Mouse (Mus musculus) neural tube, embryonic 15.5 days (tissue): ENCODE results near the gene Olfr1164. TPM values are rescaled to one million over a fixed set of nuclear protein-coding genes. Genes with fewer than 3 reads are reported as not detected.

Experiments used
- ATAC-seq: fragments of 200-750 bp; cut with Nextera tagmentation; 2 replicates; pipeline ENCODE4 v1.8.0; 2017; ENCODE audit warnings: mild to moderate bottlenecking, moderate TSS enrichment, moderate library complexity; ENCODE audit not compliant: low FRiP score
- H3K27ac ChIP-seq: fragments of 300-500 bp; sonication (generic); replicated peaks from 2 replicates; pipeline ENCODE4 v1.5.1; 2015; ENCODE audit warnings: mild to moderate bottlenecking, inconsistent platforms
- H3K27me3 ChIP-seq: fragments of 300-500 bp; sonication (generic); replicated peaks from 2 replicates; pipeline ENCODE4 v1.6.1; 2015; ENCODE audit warnings: inconsistent platforms
- H3K36me3 ChIP-seq: fragments of 300-500 bp; sonication (generic); 2 replicates; pipeline ENCODE4 v1.6.1; 2015; ENCODE audit warnings: inconsistent platforms
- H3K4me1 ChIP-seq: fragments of 300-500 bp; sonication (generic); 2 replicates; pipeline ENCODE4 v1.6.1; 2015; ENCODE audit warnings: inconsistent platforms
- H3K4me2 ChIP-seq: fragments of 300-500 bp; sonication (generic); 2 replicates; pipeline ENCODE4 v1.6.1; 2015; ENCODE audit warnings: inconsistent platforms, mild to moderate bottlenecking, moderate library complexity
- H3K4me3 ChIP-seq: fragments of 300-500 bp; sonication (generic); replicated peaks from 2 replicates; pipeline ENCODE4 v1.5.1; 2015; ENCODE audit warnings: mild to moderate bottlenecking, inconsistent platforms
- H3K9ac ChIP-seq: fragments of 300-500 bp; sonication (generic); replicated peaks from 2 replicates; pipeline ENCODE4 v1.6.1; 2015; ENCODE audit warnings: mild to moderate bottlenecking, inconsistent platforms
- H3K9me3 ChIP-seq: fragments of 300-500 bp; sonication (generic); replicated peaks from 2 replicates; pipeline ENCODE4 v1.6.1; 2016; ENCODE audit warnings: inconsistent platforms
- WGBS: fragments of 180-500 bp; shearing (Covaris S2); methylation state at CpG from one replicate; pipeline ENCODE4 v1.1.7; 2015; ENCODE audit warnings: mixed read lengths; 5-methylcytosine and 5-hydroxymethylcytosine counted together
- polyA plus RNA-seq: library from polyadenylated mRNA; unstranded; fragments of >200 nt; fragmentation: Nextera tagmentation; extraction: Ambion mirVana; gene quantifications from 2 replicates; pipeline ENCODE4 v1.2.1, GENCODE M21; 2015

The Olfr1164 gene
- not detected in 2 replicates for polyA plus RNA-seq

GRCm38 (mm10) chr2:88093866-88094265 lies at the start of gene Olfr1164:
TSS of gene Olfr1164 (minus strand) at chr2:88093966.
- 82% methylated on average over 4 of the region's 4 CpGs for whole genome bisulfite sequencing
- no peaks in the 10 kb centered on the region for H3K4me1 ChIP-seq
- no peak within 1 kb of the TSS for H3K27ac ChIP-seq
- no peak for ATAC-seq
- no peak within 1 kb of the TSS for H3K4me2 ChIP-seq
- no peak within 1 kb of the TSS for H3K9ac ChIP-seq
- no peaks in the 10 kb centered on the region for H3K36me3 ChIP-seq
- H3K27me3 ChIP-seq, result no peaks in the 10 kb centered on the region
- no peaks in the 10 kb centered on the region for H3K9me3 ChIP-seq
- H3K4me3 ChIP-seq, result no peak within 1 kb of the TSS

DNA sequence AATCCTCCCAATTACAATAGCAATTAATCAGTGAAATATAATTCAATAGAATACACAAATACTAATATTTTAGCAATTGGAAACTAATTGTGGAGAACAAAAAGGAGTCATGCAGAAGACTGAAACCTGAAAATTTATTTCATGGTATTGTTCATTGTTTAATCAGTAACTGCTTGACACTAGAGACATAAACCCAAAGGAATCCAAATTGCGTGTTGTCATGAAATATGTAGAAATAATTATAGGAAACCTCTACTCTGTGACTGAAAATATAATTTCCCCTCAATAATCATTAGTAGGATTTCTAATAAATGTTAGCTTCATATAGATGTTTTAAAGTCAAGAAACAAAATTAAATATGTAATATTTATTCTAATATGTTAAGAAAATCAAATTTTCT lies 34.4 kb upstream of the Olfr1164 start, which contains the start of gene Olfr1166:
TSS of gene Olfr1166 (minus strand) at position 101 of the 400 bp plus-strand sequence.
- Histone ChIP-seq H3K36me3 (no peaks in the 10 kb centered on the region), H3K9me3 (no peaks in the 10 kb centered on the region), H3K27ac (no peak within 1 kb of the TSS), H3K4me2 (no peak within 1 kb of the TSS), H3K4me3 (no peak within 1 kb of the TSS), H3K4me1 (no peaks in the 10 kb centered on the region), H3K9ac (no peak within 1 kb of the TSS), H3K27me3 (no peaks in the 10 kb centered on the region)
- no peak for ATAC-seq
- WGBS, result 85% methylated on average over 1 of the region's 1 CpGs

- Histone ChIP-seq H3K27me3 (no peaks in the 10 kb centered on the region), H3K4me1 (no peaks in the 10 kb centered on the region), H3K27ac (no peak within 1 kb of the TSS), H3K9me3 (no peaks in the 10 kb centered on the region), H3K9ac (no peak within 1 kb of the TSS), H3K36me3 (no peaks in the 10 kb centered on the region), H3K4me2 (no peak within 1 kb of the TSS), H3K4me3 (no peak within 1 kb of the TSS)
- no peak for ATAC-seq
Measured at GRCm38 (mm10) chr2:88071730-88072129, 22.0 kb downstream of the Olfr1164 start, which contains the start of gene Olfr1163. TSS of gene Olfr1163 (minus strand) at chr2:88071830.

DNA sequence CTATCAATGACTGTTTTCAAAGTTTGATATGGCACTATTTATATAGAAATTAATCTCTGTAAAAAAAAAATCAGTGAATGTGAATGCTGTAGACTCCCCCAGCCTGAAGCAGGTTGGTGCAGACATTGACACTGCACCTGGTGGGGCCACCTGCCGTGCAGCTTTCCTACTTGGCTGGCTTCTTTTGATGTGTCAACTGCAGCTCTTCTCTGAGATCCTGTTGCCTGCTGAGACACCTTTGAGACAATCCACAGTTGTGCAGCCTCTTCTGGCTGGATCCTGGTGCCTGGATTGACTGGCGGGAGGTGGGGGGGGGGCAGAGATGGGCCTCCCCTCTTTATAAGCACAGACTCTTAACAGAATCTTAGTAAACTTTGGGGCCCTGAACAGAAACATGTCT lies 30.2 kb downstream of the Olfr1164 start:
- 86% methylated on average over 2 of the region's 2 CpGs for WGBS
- Histone ChIP-seq H3K36me3 (no peaks in the 10 kb centered on the region), H3K4me1 (no peaks in the 10 kb centered on the region), H3K27me3 (no peaks in the 10 kb centered on the region), H3K27ac (no peak overlapping the region), H3K4me2 (no peak overlapping the region), H3K9me3 (no peaks in the 10 kb centered on the region), H3K9ac (no peak overlapping the region), H3K4me3 (no peak overlapping the region)
- no peak for ATAC-seq

DNA sequence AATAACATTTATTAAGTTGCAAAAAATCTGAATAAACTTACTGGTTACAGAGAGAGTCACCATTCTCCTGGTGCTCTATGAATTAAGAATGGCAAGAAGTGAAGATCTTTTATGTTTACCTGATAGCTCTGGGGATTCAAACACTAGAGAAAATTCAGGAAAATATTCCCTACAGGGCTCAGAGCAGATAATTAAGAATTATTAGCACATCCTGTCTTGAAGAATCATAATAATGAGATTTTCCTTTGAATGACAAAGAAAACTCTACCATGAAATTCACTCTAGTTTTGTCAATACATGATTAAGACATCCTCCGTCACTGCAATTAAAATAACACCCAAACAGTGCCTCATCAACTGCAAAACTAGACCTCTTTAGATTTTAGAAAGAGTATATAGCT lies 42.7 kb downstream of the Olfr1164 start, which contains the start of gene Olfr1162:
TSS of gene Olfr1162 (minus strand) at position 101 of the 400 bp plus-strand sequence.
- H3K9ac ChIP-seq, result no peak within 1 kb of the TSS
- no peak for ATAC-seq
- H3K36me3 ChIP-seq, result no peaks in the 10 kb centered on the region
- H3K27ac ChIP-seq, result no peak within 1 kb of the TSS
- no peak within 1 kb of the TSS for H3K4me2 ChIP-seq
- no peaks in the 10 kb centered on the region for H3K9me3 ChIP-seq
- WGBS, result 93% methylated on average over 1 of the region's 1 CpGs
- no peak within 1 kb of the TSS for H3K4me3 ChIP-seq
- no peaks in the 10 kb centered on the region for H3K4me1 ChIP-seq
- no peaks in the 10 kb centered on the region for H3K27me3 ChIP-seq

Other genes starting within 250 kb of the Olfr1164 start
- not detected in 2 replicates for gene Olfr1150-ps1, start 250.0 kb downstream of the Olfr1164 start, polyA plus RNA-seq
- gene Olfr1151, start 238.1 kb downstream of the Olfr1164 start, polyA plus RNA-seq, result not detected in 2 replicates
- gene Olfr1152, start 227.5 kb downstream of the Olfr1164 start, polyA plus RNA-seq, result not detected in 2 replicates
- gene Olfr1153, start 199.0 kb downstream of the Olfr1164 start, polyA plus RNA-seq, result not detected in 2 replicates
- gene Olfr1154, start 188.8 kb downstream of the Olfr1164 start, polyA plus RNA-seq, result not detected in 2 replicates
- not detected in 2 replicates for gene Olfr1155, start 148.8 kb downstream of the Olfr1164 start, polyA plus RNA-seq
- gene Olfr1156, start 140.9 kb downstream of the Olfr1164 start, polyA plus RNA-seq, result not detected in 2 replicates
- gene Olfr1157, start 125.7 kb downstream of the Olfr1164 start, polyA plus RNA-seq, result not detected in 2 replicates
- gene Olfr74, start 119.3 kb downstream of the Olfr1164 start, polyA plus RNA-seq, result not detected in 2 replicates
- not detected in 2 replicates for gene Olfr1158, start 103.9 kb downstream of the Olfr1164 start, polyA plus RNA-seq
- not detected in 2 replicates for gene Olfr1160, start 85.7 kb downstream of the Olfr1164 start, polyA plus RNA-seq
- not detected in 2 replicates for gene Olfr1161, start 71.2 kb downstream of the Olfr1164 start, polyA plus RNA-seq
- not detected in 2 replicates for gene Olfr73, start 56.3 kb downstream of the Olfr1164 start, polyA plus RNA-seq
- gene Olfr1162, start 42.8 kb downstream of the Olfr1164 start, polyA plus RNA-seq, result not detected in 2 replicates
- gene Olfr1163, start 22.1 kb downstream of the Olfr1164 start, polyA plus RNA-seq, result not detected in 2 replicates
- not detected in 2 replicates for gene Olfr1166, start 34.3 kb upstream of the Olfr1164 start, polyA plus RNA-seq
- gene Olfr1167, start 61.2 kb upstream of the Olfr1164 start, polyA plus RNA-seq, result not detected in 2 replicates
- gene Olfr1168, start 87.9 kb upstream of the Olfr1164 start, polyA plus RNA-seq, result not detected in 2 replicates
- gene Olfr1170, start 134.4 kb upstream of the Olfr1164 start, polyA plus RNA-seq, result not detected in 2 replicates
- not detected in 2 replicates for gene Olfr1173, start 185.9 kb upstream of the Olfr1164 start, polyA plus RNA-seq
- gene Olfr1174-ps, start 221.2 kb upstream of the Olfr1164 start, polyA plus RNA-seq, result not detected in 2 replicates
- gene Olfr1175-ps, start 233.2 kb upstream of the Olfr1164 start, polyA plus RNA-seq, result not detected in 2 replicates
- not detected in 2 replicates for gene Olfr1176, start 242.8 kb upstream of the Olfr1164 start, polyA plus RNA-seq